ENCODE assay signal across 17 mouse cellular contexts in the genomic region with DNA sequence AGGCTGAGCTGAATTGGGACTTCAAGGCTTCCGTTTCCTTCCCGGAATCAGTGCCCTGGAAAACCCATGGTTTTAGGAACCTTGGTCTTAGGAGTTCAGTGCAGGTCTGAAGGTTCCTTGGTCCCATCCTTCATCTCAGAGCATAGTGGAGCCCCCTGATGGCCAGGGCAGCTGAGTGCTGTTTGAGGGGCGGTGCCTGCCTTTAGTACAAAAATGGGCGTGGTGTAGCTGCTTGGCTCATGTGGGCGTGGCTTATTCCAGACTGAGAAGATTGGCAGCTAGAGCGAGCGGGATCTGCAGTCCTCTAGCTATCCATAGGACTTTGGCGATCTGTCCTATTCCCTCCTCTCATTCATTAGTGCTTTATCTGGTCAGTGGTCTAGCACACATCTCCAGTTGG.
A peak's percentile ranks its signal among the peaks of the same experiment; 100 is the strongest.
DNase-seq lines count a peak whose midpoint lies in the region; ATAC-seq and TF ChIP-seq lines count a peak whose summit lies in the region.
"Had no signal": no experiment of that assay in that cellular context is flagged by ENCODE, and none has a peak within 500 bp of the region (broad histone marks: within the 10 kb centered on the region; RNA-seq: fewer than 3 reads in every experiment).

No protein-coding gene starts in this region.

- H3K27ac ChIP-seq in liver, embryonic 13.5 days = no peak overlapping the region
- H3K27ac ChIP-seq in liver, embryonic 12.5 days = no peak overlapping the region
- no peak overlapping the region for H3K27ac ChIP-seq in ES-Bruce4 (ENCODE audit: insufficient read depth, low read length)
- H3K27ac ChIP-seq: heart, embryonic 13.5 days; hindbrain, embryonic 10.5 days; lung, embryonic 15.5 days; midbrain, embryonic 12.5 days; stomach, embryonic 15.5 days had no signal

- H3K4me3 ChIP-seq in liver, embryonic 13.5 days (replicated peaks) = no peak overlapping the region
- no peak overlapping the region for H3K4me3 ChIP-seq in liver, embryonic 12.5 days
- no peak overlapping the region for H3K4me3 ChIP-seq in ES-Bruce4 (ENCODE audit: low read depth, low read length)
- H3K4me3 ChIP-seq: heart, embryonic 13.5 days; hindbrain, embryonic 10.5 days; lung, embryonic 15.5 days; midbrain, embryonic 12.5 days; stomach, embryonic 15.5 days had no signal

- no peak overlapping the region for H3K9ac ChIP-seq in liver, embryonic 13.5 days
- no peak overlapping the region for H3K9ac ChIP-seq in liver, embryonic 12.5 days
- H3K9ac ChIP-seq in ES-Bruce4 (ENCODE audit: low read depth, poor library complexity, severe bottlenecking) = no peak overlapping the region
- H3K9ac ChIP-seq: heart, embryonic 13.5 days; lung, embryonic 15.5 days; midbrain, embryonic 12.5 days; stomach, embryonic 15.5 days had no signal

- no peaks in the 10 kb centered on the region for H3K36me3 ChIP-seq in liver, embryonic 13.5 days
- no peaks in the 10 kb centered on the region for H3K36me3 ChIP-seq in liver, embryonic 12.5 days
- H3K36me3 ChIP-seq in ES-Bruce4 (ENCODE audit: control insufficient read depth, insufficient read depth, low read length, poor library complexity, severe bottlenecking) = no peaks in the 10 kb centered on the region
- H3K36me3 ChIP-seq: heart, embryonic 13.5 days; hindbrain, embryonic 10.5 days; lung, embryonic 15.5 days; midbrain, embryonic 12.5 days; stomach, embryonic 15.5 days had no signal

- no peak for TF ChIP-seq POLR2A in ES-Bruce4 (IDR thresholded peaks at IDR 0.05; ENCODE audit: insufficient read depth, low read length)

- WGBS in liver, embryonic 13.5 days (ENCODE audit: insufficient replicate concordance) = 34% methylated on average over 8 of the region's 8 CpGs
- 41% methylated on average over 8 of the region's 8 CpGs for WGBS in liver, embryonic 12.5 days (ENCODE audit: insufficient replicate concordance)

- peaks cover 9% of the 10 kb centered on the region for H3K9me3 ChIP-seq in liver, embryonic 13.5 days (replicated peaks)
- peaks cover 8% of the 10 kb centered on the region; the same call in 1 of the 2 replicates for H3K9me3 ChIP-seq in liver, embryonic 12.5 days (replicated peaks)
- peaks cover 5% of the 10 kb centered on the region for H3K9me3 ChIP-seq in ES-Bruce4 (replicated peaks; ENCODE audit: control insufficient read depth, insufficient read depth, low read length, poor library complexity, severe bottlenecking)
- H3K9me3 ChIP-seq: lung, embryonic 15.5 days; stomach, embryonic 15.5 days had no signal

- peak; percentile 6 for DNase-seq in liver, embryonic 13.5 days
- DNase-seq in WW6 (ENCODE audit: low read depth, low spot score) = peak; percentile 67
- DNase-seq in urinary bladder, postnatal 25 days (ENCODE audit: low spot score) = no peak
- DNase-seq: cerebellum, adult 18-20 months; gastrocnemius, postnatal 36 days; layer of hippocampus, postnatal 36 days had no signal

- H3K4me2 ChIP-seq in liver, embryonic 13.5 days = no peak overlapping the region
- no peak overlapping the region for H3K4me2 ChIP-seq in liver, embryonic 12.5 days
- H3K4me2 ChIP-seq: heart, embryonic 13.5 days; lung, embryonic 15.5 days; midbrain, embryonic 12.5 days; stomach, embryonic 15.5 days had no signal

- H3K27me3 ChIP-seq in liver, embryonic 13.5 days = no peaks in the 10 kb centered on the region
- 0 out of 2 replicates have a peak, but pooled peaks cover 4% of the 10 kb centered on the region for H3K27me3 ChIP-seq in liver, embryonic 12.5 days (replicated peaks)
- no peaks in the 10 kb centered on the region for H3K27me3 ChIP-seq in ES-Bruce4 (ENCODE audit: control insufficient read depth, insufficient read depth, low read length, poor library complexity, severe bottlenecking)
- H3K27me3 ChIP-seq: heart, embryonic 13.5 days; lung, embryonic 15.5 days; midbrain, embryonic 12.5 days; stomach, embryonic 15.5 days had no signal

- peak; percentile 64 for TF ChIP-seq CTCF in ES-Bruce4 (IDR thresholded peaks at IDR 0.05; ENCODE audit: low read depth, low read length)

- no peak for ATAC-seq in liver, embryonic 13.5 days (ENCODE audit: low read depth)
- ATAC-seq in liver, embryonic 12.5 days = no peak
- 0 out of 2 replicates have a peak, but pooled peaks have one; percentile 23 for ATAC-seq in megakaryocyte progenitor cell, adult 5-6 weeks (replicated peaks; ENCODE audit: poor library complexity)
- ATAC-seq in erythroblast, adult 5-6 weeks (replicated peaks; ENCODE audit: low FRiP score, poor library complexity, severe bottlenecking) = no peak
- ATAC-seq: activated CD4-positive, CD25-positive, alpha-beta regulatory T cell, adult 4 months; inflammation-experienced regulatory T-cells, adult 6 months had no signal

- no peak for TF ChIP-seq EP300 in ES-Bruce4 (IDR thresholded peaks at IDR 0.05; ENCODE audit: insufficient read depth, low read depth, low read length)

- peaks cover 9% of the 10 kb centered on the region for H3K4me1 ChIP-seq in liver, embryonic 13.5 days (replicated peaks)
- peaks cover 12% of the 10 kb centered on the region; the same call in 1 of the 2 replicates for H3K4me1 ChIP-seq in liver, embryonic 12.5 days
- no peaks in the 10 kb centered on the region for H3K4me1 ChIP-seq in ES-Bruce4 (ENCODE audit: control insufficient read depth, insufficient read depth, low read length)
- H3K4me1 ChIP-seq: lung, embryonic 15.5 days; stomach, embryonic 15.5 days had no signal
